Mouse (Mus musculus): ENCODE measurements around the gene Entr1.
A peak's percentile ranks its signal among the peaks of the same experiment; 100 is the strongest.

The Entr1 gene

DNA sequence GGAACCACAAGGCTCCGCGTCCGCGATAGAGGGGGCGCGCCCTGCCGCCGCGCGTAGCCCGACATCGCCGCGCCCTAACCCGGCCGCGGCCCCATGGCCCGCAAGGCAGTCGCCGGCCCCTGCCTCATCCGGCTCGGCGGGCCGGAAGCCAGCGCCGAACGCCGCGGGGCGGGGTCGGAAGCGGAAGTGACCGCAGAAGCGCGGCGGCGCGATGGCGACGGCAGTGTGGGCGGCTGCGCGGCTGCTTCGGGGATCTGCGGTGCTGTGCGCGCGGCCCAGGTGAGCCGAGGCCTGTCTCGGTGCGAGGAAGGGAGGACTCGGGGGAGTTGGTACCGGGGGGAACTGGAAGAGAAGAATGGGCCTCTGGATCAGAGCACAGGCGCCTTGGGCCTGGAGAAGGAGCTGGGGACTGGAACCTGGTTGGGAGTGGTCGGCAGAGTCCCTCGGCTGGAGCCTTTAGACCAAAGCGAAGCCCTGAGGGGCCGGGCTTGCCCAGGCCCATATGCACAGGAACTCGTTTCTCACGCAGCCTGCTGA lies at the start of gene Entr1, which contains the start of gene Pmpca:
Entr1 (minus strand) TSS at position 163 of the 537 bp plus-strand sequence.
Pmpca (plus strand) TSS at position 186 of the 537 bp plus-strand sequence.
- peak; percentile 88 for DNase-seq

DNA sequence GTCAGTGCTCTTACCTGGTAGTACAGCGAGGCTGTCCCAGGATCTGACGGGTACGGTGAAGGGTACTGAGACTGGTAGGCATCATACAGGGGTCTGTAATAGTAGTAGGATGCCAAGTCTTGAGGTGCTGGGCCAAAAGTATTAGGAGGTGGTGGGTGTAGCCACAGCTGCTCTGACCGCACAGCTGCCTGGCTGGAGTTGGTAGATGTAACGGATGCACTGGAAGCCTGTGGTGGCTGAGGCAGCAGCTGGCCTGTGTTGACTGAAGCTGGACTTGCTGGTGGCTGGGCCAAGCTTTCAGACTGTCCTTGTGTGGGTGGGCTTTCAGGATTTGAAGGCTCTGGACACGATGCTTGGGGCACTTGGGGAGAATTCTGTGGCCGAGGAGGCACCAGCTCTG lies 49.3 kb upstream of the Entr1 start:
- no peak for DNase-seq

DNA sequence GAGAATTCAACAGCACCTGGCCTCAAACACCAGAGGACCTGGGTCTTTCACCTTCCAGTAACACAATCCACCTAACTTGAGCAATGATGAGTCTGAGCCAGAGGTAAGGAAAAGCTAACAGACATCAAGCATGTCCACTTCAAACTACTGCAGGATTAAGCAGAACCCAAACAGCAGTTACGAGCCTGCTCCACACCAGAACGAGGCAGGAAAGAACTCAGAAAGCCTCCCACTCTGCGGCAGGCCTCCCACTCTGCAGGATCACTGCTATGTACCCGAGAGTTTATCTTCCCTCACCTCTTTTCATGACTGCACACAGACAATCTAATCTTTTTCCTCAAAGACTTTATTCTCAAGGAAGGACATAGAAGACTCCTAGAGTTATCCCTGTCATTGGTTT lies 48.1 kb upstream of the Entr1 start:
- DNase-seq = no peak

DNA sequence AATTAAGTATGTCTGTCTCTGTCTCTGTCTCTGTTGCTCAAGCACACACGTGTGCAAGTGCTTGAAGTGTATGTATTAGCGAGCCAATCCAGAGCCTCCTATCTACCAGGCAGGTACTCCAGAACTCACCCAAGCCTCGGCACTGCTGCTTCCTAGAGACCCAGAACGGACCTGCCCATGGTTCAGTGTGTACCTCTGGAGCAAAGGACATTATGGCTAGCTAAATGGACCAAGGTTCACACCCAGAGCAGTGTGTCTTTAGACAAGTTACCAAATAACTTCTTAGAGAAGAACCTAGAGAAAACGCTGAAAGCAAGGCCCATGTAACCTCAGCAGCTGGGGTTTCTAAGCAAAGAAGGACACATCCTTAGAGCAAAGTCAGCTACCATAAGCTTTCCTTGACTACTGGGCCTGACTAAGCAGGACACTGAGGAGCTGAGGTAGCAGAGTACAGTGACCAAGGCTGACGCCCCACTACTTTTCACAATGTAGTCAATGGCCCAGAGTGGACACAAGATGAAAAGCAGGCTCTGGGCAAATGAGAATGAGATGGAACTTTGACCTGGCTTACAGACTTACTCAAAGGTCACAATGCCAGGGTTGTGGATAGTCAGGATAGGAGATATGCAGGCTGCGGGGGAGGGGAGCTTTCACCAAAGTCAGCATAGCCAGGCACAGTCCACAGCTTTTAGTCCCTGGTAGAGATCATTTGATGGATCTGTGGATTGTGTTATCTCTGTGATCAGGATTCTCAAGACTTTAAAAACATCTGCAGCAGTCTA lies 45.9 kb upstream of the Entr1 start:
- DNase-seq = no peak

DNA sequence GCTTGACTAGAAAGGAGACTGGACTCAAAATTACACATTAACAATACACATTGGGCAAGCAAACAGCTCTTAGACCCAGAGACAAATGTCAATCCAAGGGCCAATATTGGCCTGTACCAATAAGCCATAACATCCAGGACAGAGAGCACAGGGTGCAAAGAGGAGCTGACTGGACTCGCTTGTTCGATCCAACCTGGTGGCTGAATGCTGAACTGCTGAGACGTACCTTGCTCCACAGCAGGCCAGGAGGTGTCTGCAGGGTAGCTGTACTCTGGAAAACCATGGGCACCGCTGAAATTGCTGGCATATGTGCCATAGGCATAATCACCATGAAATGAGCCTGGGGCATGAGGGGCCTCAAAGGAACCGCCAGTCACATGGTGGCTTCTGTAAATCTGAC lies 40.7 kb upstream of the Entr1 start:
- no peak for DNase-seq

DNA sequence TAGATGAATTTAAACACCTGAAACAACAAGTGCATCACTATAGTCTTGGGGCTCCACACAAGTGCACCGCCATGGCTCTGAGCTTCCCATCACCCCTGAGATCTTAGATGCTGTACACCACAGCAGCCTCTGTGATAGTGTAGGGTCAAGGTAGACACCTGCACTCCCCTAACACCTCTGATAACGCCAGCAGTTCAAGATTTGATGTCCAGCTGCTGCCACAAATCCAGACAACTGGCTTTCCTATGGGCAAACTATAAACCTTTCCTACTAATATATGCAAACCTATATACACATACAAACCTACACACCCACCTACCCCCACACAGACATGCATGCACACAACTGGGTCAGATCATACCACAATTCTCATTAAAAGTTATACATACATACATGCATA lies 35.4 kb upstream of the Entr1 start:
- no peak for DNase-seq

DNA sequence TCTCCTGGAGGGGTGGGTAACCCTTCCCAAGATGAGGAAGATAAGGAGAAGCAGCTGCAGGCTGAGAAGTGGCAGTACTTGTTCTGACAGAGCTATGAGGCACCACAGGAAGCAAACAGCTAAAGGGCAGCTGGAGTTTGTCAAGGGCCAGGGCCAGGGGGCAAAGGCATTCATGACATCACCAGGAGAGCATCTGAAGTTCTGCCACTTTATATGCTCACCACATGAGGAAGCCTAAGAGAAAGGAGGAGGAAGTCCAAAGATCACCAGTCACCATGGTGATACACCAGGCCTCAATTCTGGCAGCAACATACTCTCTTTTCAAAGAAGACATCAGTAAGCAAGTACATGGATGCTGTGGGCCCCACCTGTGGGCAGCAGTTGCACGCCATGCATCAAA lies 34.0 kb upstream of the Entr1 start:
- DNase-seq = no peak

DNA sequence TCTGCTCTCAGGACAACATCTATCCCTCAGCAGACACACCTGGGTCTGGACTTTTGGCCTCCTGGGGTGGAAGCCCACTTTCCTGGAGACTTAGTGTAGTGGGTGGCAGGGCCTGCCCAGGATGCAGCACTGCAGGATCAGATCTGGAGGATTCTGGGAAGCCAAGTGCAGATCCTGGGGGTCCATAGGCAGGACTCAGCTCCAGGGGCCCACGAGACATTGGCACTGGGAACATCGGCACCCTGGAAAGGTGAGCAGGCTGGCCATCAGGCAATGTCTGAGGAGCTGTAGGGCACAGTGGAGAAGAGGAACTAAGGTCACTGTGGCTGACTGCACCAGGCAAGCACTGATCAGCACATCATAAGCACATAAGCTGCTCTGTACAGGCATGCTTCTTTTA lies 32.9 kb upstream of the Entr1 start:
- DNase-seq = no peak

DNA sequence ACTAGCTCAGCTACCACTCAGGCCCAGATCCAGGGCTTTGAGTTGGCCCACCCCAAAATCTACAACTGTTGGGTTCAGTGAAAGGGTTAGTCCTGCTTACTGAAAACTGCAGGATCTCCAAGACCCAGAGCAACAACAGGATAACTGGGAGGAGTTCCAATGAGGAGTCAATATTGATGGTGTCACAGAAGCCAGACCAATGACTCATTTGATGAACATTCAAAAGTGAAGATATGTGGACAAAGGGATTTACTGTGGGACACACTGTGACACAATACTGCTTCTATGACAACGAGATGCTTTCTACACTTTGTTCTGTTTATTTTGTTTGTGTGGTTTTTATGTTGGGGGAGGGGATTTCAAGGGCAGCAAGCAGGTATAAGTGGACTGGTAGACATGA lies 29.0 kb upstream of the Entr1 start:
- no peak for DNase-seq

DNA sequence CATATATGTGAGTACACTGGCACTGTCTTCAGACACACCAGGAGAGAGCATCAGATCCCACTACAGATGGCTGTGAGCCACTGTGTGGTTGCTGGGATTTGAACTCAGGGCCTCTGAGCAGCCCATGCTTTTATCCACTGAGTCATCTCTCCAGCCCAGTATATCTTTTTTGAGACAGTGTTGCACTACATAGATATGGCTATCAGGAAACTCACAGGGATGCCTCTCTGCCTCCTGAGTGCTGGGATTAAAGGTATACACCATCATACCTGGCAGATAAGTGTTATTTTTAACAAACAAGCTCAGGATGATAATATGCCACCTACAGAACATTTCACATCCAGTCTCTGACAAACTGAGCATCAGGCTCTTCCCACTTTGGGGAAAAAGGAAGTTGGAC lies 27.9 kb upstream of the Entr1 start:
- DNase-seq = no peak

DNA sequence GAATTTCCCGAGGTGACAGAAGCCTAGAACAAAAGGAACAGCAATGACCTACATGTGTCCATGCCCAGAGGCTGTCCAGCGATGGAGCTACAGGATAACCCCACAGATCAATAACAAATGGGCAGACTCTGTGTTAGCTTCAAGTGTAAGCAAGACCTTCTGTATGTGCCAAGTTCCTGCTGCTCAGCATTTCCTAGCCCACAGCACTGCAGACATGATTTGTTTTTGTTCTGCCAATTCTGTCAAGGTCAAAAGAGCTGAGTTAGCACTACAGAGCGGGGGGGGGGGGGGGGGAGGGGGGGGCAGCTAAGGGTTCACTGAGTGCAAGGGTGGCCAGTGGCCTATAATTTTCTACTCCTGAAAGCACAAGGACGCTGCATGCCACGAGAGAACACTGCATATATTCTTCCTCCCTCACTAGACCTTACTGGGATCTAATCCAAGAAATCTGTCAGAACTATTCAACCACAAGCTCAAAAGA lies 21.9 kb upstream of the Entr1 start:
- DNase-seq = no peak

DNA sequence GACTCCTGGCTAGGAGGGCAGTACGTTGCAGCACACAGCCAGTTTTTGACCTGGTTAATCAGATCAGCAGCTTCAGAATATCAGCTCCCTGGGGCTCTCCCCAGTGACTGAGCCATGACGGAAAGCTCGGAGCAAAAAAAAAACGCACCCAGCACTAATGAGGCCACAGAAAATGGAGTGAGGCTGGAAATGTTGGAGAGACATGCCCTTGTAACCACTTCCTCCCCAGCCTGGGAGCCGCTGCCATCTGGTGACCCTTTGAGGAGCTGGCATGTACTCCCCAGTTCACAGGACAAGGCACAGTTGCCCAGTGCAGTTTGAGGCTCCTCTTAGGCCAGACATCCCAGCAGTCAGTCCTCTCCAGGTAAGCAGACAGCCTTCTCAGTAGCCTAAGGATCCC lies 21.0 kb upstream of the Entr1 start:
- DNase-seq = peak; percentile 17

DNA sequence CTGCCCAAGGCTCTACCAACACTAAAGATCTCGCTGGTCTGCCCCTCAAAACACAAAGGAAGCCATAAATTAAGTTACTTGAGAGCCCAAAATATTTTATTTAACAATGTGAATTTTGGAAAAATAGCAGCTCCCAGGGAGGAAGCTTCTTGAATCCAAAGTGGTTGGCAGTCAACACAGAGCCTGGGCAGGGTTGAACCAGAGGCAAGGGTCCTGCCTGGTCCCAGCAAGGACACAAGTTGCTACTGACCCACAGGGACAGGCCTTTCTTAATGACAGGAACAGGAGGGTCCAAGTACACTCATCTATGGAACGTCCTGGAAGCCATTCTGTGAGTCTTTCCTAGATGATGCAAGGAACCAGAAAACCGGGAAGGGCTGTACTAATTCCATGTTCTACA lies 20.2 kb upstream of the Entr1 start:
- DNase-seq = no peak

DNA sequence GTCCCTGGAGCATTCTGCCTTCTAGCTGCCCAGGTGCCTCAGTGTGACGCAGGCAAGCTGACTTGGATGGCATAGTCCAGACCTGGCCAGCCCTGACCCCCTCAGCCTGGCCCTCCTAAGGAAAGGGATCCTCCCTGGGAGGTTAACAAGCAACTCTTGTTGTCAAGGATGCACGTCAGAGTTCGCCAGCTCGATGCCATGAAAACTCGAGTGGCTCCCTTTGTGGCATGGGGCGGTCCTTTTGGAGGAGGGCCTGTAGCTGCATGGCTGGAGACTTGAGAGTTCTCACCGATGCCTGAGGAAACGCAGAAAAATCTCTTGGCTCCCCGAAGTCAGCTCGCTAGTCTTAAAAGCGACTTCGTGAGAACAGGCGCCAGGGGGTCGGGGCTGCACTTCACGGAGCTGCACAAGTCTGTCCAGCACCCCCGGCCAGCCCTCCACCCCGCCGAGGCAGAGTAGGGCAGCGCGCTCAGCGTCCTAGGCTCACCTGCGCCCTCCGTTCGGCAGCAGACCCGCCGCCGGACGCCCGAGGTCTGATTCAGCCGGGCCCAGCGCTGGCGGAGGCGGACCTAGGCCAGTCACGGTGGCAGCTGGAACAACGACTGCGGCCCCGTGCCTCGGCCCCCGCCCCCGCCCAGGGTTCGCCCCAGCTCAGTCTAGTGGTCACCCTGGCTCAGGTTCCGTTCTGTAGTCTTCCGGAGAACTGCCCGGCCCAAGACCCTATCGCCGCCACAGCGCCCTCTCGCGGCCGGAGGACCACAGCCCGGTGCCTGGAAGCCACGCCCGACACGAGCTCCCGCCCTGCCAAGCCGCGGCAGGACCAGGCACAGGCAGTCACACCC lies 19.6 kb upstream of the Entr1 start, which contains the start of gene Inpp5e:
Inpp5e (minus strand) TSS at position 689 of the 842 bp plus-strand sequence.
- DNase-seq = peak; percentile 97

DNA sequence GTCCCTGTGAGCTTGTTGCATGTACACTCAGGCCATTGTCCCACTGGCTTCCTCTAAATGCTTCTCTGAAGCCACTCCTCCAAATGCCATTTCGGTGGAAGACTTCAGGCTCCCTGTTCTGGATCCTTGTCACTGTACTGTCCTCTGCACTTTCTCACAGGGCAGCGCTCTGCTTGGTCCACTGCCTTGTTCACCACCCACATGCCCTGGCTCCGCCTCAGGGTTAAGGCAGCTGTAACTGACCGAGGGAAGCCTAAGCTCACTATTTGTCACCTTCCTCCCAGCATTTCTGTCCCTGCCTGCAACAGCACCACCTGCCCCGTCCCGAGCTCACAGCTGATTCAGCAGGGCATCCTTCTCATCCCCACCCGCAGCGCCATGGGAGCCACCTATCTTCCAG lies 14.2 kb upstream of the Entr1 start:
- DNase-seq = no peak

DNA sequence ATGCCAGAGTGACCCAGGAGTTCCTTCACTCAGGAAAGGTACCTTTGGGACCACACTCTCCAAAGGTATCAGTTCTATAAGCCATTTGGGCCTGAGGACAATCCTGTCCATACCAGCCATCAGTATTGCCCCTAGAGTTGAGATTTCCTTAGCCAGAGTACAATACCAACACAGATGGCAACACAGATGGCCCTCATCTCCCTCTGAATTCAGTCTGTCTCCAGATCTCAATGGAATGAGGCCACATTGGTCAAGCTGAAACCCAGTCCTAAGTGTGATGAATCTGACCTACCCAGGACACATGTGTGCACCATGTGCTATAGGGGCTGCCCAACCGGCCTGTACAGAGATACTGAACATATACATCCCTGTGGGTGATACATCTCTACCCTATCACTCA lies 13.1 kb upstream of the Entr1 start:
- DNase-seq = no peak

DNA sequence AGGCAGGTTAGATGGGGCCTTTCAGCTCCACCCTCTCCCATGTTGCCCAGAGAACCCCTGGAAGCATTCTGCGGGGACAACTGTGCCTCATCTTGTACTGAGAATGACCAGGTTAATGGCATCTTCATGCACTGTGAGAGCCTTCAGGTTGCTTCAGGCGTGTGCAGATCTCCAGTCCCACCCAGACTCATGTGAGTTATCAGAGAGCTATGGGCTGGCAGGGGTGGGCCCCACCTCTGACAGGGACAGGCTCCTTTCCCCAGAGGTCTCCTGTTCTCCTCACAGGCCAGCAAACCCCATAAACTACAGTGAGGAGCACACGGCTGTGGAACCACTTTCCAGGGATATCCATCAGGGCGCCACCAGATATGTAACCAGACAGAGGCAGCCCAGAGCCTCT lies 11.9 kb upstream of the Entr1 start:
- no peak for DNase-seq

DNA sequence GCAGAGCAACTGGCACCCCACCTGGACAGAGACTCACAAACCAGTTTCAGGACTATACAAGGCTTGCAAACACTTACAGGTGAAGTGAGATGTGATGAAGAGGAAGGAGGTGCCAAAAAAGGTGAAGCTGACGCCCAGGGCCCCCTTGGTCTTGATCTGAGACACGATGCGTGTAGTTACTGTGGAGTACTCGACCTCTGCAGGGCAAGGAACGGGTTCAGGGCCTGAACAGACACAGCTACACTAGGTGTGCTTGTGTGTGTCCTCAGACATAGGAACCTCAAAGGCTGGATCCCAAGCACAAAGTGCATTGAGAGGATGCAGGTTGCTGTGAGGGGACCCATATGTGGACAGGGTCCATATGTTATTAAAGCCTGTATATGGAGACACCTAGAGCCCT lies 11.2 kb upstream of the Entr1 start:
- no peak for DNase-seq

DNA sequence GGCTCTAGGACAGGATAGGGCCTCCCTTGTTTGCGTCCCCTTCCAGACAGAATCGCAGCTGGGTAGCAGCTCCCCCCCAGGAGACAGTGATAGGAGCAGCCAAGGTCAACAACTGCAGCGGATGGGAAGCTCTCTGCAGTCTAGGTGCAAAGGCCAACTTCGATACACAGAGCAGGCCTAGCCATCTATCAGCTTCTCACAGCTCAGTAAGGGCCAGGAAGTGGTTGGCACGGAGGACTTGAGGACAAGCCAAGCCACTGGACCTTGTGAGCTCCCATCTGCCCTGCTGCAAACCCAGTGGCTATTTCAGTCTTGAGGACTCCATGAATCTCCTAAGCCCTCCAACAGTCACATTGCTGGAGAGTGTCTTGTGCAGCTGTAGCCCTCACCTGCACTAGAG lies 10.5 kb upstream of the Entr1 start:
- no peak for DNase-seq

DNA sequence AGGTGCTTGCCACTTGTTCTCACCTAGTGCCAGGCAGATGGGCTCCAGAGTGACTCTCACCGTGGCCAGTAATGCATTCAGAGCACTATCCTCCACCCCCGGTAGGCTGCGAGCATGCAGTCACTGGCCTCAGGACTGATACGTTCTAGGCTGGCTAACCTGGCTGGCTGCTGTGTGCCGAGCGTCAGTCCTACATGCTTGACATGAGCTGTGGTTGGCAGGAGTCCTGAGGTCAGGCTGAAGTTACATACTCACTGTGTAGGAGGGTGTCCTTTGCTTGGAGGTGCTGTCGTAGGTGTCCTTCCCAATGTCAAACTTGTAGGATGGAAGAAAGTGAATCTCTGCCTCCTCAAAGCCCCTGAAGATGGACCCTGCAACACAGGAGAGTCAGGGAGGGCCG lies 9.9 kb upstream of the Entr1 start:
- DNase-seq = no peak

DNA sequence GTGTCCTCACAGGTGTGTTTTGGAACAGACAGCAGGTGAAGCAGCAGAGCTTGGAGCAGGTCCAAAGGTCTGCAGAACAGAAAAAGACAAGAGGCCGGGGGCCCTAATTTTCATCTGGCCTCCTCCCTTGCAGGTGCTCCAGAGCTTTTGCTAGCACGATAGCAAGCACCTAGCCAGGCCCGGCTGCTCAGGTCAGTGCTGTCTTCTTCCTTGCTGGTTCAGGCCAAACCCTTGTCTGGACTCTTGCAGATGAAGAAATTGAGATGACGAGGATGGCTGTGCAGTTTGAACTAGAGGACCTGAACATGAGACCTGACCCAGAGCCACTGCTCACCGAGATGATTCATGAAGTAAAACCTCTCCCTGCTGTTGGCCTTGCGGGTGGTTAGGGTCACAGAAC lies 2.5 kb upstream of the Entr1 start:
- DNase-seq = no peak

DNA sequence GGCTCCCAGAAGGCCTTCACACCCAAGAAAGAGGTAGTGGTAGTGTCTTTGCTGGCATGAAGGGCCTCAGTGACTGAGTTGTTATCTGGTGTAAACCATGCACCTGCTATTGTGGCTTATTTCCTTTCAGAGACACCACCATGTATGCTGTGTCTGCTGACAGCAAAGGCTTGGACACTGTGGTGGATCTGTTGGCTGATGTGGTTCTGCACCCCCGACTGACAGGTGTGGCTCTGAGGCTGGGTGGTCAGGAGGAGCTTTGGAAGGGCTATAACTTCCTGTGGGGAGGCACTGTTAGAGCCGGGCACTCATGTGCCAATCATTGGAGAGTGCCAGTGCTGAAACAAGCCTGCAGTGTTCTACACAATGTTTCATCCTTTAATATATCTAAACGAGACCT lies 1.8 kb upstream of the Entr1 start:
- no peak for DNase-seq

DNA sequence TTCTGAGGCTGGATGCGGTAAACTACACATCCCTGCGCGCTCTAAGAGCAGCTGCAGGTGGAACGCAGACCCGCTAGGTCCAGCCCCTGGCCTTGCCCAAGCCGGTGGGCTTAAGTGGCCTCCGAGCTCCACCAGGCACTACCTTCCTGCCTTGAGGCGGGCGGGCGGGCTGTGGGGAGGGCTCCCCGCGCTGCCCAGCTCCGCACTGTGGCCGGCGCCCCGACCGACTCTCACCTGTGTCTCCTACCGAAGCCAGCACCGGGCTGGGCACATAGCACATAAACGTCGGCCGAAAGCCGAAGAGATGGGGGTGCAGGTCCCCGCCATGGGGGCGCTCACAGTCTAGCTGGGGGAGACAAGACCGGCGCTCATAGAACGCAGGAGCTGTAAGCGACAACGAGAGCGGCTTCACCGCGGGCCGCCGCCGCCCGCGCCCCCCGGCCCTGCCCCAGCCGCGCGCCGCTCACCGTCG lies 398 bp downstream of the Entr1 start:
- no peak for DNase-seq

DNA sequence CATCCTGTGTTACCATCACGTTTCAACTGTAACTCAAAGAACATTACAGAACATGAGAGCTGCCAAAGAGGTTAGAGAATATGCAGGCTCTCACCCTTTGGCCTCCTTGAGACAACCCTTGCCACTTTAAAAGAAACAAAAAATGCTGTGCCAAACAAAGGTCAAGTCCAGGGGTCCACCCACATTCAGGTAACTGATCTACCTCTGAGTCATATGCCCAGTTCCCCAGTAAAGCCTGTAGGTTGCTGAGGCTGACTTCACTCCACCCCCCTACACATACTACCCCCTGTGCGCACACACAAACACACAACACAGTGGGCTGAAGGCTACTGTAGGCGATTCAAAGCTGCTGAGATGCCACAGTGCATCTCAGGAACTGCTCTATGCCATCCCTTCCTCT lies 1.4 kb downstream of the Entr1 start:
- no peak for DNase-seq
